Mouse (Mus musculus) erythroblast, embryonic 14.5 days (primary cell): ENCODE measurements around the gene Pglyrp2.

Experiments used
- GATA1 ChIP-seq: IDR thresholded peaks from 2 replicates; pipeline ENCODE4 v1.6.1; 2012; ENCODE audit warnings: low read length, inconsistent platforms, mixed read lengths
- TAL1 ChIP-seq: IDR thresholded peaks from 3 replicates; pipeline ENCODE4 v1.6.1; 2012; ENCODE audit warnings: low read length, inconsistent platforms, mixed read lengths

GRCm38 (mm10) chr17:32362686-32363085, 61.3 kb downstream of the Pglyrp2 start:
- TF ChIP-seq GATA1 = no peak
- no peak for TF ChIP-seq TAL1
